Mouse (Mus musculus): ENCODE data around the gene Tprn. TPM values are rescaled to one million over a fixed set of nuclear protein-coding genes. Genes with fewer than 3 reads are reported as not detected.
A peak's percentile ranks its signal among the peaks of the same experiment; 100 is the strongest.

Gene Tprn
- polyA plus RNA-seq, 2 experiments, result 4.9 to 6.1 TPM

DNA sequence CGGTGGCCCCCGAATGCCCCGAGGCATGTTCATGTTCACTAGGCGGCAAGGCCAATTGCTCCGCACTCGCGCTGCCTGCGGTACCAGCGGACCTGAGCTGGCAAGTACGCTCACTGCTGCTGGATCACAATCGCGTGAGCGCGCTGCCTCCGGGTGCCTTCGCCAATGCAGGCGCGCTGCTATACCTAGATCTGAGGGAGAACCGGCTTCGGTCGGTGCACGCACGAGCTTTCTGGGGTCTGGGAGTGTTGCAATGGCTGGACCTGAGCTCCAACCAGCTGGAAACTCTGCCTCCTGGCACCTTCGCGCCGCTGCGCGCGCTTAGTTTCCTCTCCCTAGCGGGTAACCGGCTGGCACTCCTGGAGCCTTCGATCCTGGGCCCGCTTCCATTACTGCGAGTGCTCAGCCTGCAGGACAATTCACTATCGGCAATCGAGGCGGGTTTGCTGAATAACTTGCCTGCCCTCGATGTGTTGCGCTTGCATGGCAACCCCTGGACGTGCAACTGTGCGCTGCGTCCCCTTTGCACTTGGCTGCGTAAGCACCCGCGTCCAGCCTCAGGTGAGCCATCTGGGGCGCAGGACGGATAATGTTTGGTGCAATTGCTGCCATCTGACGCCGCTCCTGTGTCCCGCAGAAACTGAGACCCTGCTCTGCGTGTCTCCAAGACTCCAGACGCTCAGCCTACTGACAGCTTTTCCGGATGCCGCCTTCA is 27.8 kb downstream of the Tprn start:
- ATAC-seq (ENCODE audit: low FRiP score, low read depth), result no peak
- Histone ChIP-seq H3K4me2 (replicated peaks; ENCODE audit: low read depth, low read length, severe bottlenecking) (peak overlapping the region; percentile 28; the same call in 1 of the 2 replicates), H3K9ac (ENCODE audit: low read depth, low read length, severe bottlenecking) (no peak overlapping the region), H3K36me3 (ENCODE audit: control insufficient read depth, insufficient read depth, low read length) (peaks cover 10% of the 10 kb centered on the region), H3K4me1 (ENCODE audit: control insufficient read depth, insufficient read depth, low read length) (peaks cover 3% of the 10 kb centered on the region; the same call in 1 of the 2 replicates), H3K27me3 (ENCODE audit: control insufficient read depth, insufficient read depth, low read length) (peaks cover 58% of the 10 kb centered on the region), H3K27ac (replicated peaks; ENCODE audit: low read depth, low read length) (no peak overlapping the region), H3K4me3 (replicated peaks; ENCODE audit: low read length) (peak overlapping the region; percentile 18), H3K9me3 (ENCODE audit: control insufficient read depth, low read length) (no peaks in the 10 kb centered on the region)
- no peak for DNase-seq (ENCODE audit: low spot score)
- TF ChIP-seq POLR2A (IDR thresholded peaks at IDR 0.05; ENCODE audit: borderline replicate concordance, extremely low read depth, insufficient read depth, insufficient read length), result no peak
- 3% methylated on average over 54 of the region's 54 CpGs for WGBS

DNA sequence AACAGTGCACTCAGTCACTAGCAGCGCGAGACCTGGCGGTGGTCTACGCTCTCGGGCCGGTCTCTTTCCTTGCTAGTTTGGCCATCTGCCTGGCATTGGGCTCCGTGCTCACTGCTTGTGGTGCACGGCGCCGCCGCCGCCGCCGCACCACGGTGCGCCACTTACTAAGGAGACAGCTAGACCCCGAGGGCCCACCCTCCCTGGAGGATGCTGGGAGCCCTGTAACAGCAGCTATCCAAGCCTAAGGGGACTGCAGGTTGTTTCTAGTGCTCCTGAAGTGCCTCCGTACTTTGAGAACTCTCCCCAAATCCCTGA is 28.4 kb downstream of the Tprn start:
- Histone ChIP-seq H3K36me3 (ENCODE audit: control insufficient read depth, insufficient read depth, low read length) (peaks cover 5% of the 10 kb centered on the region), H3K4me3 (replicated peaks; ENCODE audit: low read length) (peak overlapping the region; percentile 18), H3K9ac (ENCODE audit: low read depth, low read length, severe bottlenecking) (no peak overlapping the region), H3K9me3 (ENCODE audit: control insufficient read depth, low read length) (no peaks in the 10 kb centered on the region), H3K4me2 (replicated peaks; ENCODE audit: low read depth, low read length, severe bottlenecking) (peak overlapping the region; percentile 28; the same call in 1 of the 2 replicates), H3K27ac (replicated peaks; ENCODE audit: low read depth, low read length) (no peak overlapping the region), H3K27me3 (ENCODE audit: control insufficient read depth, insufficient read depth, low read length) (peaks cover 58% of the 10 kb centered on the region), H3K4me1 (ENCODE audit: control insufficient read depth, insufficient read depth, low read length) (peaks cover 3% of the 10 kb centered on the region; the same call in 1 of the 2 replicates)
- under 1% methylated on average over 18 of the region's 18 CpGs for WGBS
- TF ChIP-seq POLR2A (IDR thresholded peaks at IDR 0.05; ENCODE audit: borderline replicate concordance, extremely low read depth, insufficient read depth, insufficient read length), result no peak
- ATAC-seq (ENCODE audit: low FRiP score, low read depth) (no peak), DNase-seq (ENCODE audit: low spot score) (no peak)

DNA sequence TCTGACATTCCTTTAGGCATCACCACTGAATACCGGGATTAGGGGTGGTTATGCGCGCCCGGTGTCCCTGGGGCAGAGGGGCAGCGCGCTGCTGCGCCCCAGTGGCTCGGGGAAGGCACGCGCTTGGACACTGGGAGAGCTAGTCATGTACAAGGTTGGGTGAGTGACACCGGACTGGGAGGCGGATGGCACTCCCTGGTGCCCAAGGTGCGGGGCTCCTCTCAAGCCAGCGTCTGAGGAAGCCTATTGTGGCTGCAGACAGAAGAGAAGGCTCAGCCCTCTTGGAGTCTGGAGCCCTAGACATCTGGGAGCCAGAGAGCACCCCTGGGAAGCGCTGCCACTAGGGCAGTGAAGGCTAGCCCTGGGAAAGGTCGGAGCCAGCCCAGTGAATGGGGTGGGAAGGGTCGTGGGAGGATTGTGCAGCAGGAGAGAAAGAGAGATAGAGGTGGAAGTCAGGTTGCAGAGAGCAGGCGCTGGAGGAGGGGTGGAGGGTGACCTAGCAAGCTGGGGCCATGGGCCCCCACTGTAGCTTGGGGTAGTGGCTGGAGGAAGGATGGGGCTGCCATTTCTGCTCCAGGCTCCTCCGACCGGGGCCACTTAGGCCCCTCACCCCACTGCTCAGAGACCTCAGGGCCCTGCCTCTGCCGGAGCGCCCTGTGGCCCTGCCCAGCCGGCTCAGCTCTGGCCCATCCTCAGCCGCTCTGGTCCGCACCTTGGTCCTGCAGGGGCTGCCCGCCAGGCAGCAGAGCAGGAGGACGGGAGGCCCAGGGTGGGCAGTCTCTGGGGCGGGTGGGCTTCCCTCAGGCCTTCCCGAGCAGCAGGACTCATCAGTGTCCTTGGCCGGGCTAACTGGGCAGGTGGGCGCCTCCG is 29.0 kb downstream of the Tprn start:
- H3K4me2 ChIP-seq (replicated peaks; ENCODE audit: low read depth, low read length, severe bottlenecking), result peak overlapping the region; percentile 44
- no peak for TF ChIP-seq POLR2A (IDR thresholded peaks at IDR 0.05; ENCODE audit: borderline replicate concordance, extremely low read depth, insufficient read depth, insufficient read length)

DNA sequence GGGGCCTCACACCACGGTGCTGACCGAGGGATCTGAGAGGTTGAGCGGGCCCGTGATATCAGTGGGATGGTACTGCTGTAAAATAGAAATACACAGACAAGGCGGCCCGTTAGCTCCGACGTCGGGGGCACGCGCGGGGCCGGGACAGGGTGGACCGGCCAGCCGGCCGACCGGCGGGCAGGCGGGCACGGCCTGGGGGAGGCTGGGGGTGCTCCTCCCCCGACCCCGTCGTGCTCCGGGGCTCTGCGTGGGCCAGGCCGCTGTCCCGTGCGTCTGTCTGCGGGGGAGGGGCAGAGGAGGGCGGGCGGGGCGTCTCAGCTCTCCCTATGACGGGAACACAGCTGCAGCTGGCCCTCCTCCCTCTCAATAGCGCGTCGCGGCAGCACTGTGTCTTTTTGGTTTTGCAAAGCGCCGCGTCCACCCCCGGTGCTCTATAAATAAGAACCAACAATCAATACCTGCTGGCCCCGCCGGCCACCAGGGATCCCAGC is 29.7 kb downstream of the Tprn start:
- DNase-seq (ENCODE audit: low spot score), result no peak
- H3K4me3 ChIP-seq (replicated peaks; ENCODE audit: low read length), result peak overlapping the region; percentile 32
- peak overlapping the region; percentile 44 for H3K4me2 ChIP-seq (replicated peaks; ENCODE audit: low read depth, low read length, severe bottlenecking)
- H3K27ac ChIP-seq (replicated peaks; ENCODE audit: low read depth, low read length), result no peak overlapping the region
- H3K27me3 ChIP-seq (ENCODE audit: control insufficient read depth, insufficient read depth, low read length), result peaks cover 58% of the 10 kb centered on the region
- peak overlapping the region; percentile 12; the same call in 1 of the 2 replicates for H3K9ac ChIP-seq (ENCODE audit: low read depth, low read length, severe bottlenecking)
- TF ChIP-seq POLR2A (IDR thresholded peaks at IDR 0.05; ENCODE audit: borderline replicate concordance, extremely low read depth, insufficient read depth, insufficient read length), result no peak
- WGBS, result 7% methylated on average over 32 of the region's 43 CpGs
- no peaks in the 10 kb centered on the region for H3K9me3 ChIP-seq (ENCODE audit: control insufficient read depth, low read length)
- no peaks in the 10 kb centered on the region for H3K36me3 ChIP-seq (ENCODE audit: control insufficient read depth, insufficient read depth, low read length)
- ATAC-seq (ENCODE audit: low FRiP score, low read depth), result peak; percentile 32; the same call in 1 of the 2 replicates
- peaks cover 3% of the 10 kb centered on the region; the same call in 1 of the 2 replicates for H3K4me1 ChIP-seq (ENCODE audit: control insufficient read depth, insufficient read depth, low read length)

More for the DNA sequence above, 29.0 kb downstream of the Tprn start:
- Histone ChIP-seq H3K27me3 (ENCODE audit: control insufficient read depth, insufficient read depth, low read length) (peaks cover 58% of the 10 kb centered on the region), H3K4me3 (replicated peaks; ENCODE audit: low read length) (peak overlapping the region; percentile 32), H3K4me1 (ENCODE audit: control insufficient read depth, insufficient read depth, low read length) (peaks cover 3% of the 10 kb centered on the region; the same call in 1 of the 2 replicates), H3K9ac (ENCODE audit: low read depth, low read length, severe bottlenecking) (0 out of 2 replicates have a peak overlapping the region, but pooled peaks have one; percentile 12), H3K27ac (replicated peaks; ENCODE audit: low read depth, low read length) (no peak overlapping the region), H3K9me3 (ENCODE audit: control insufficient read depth, low read length) (no peaks in the 10 kb centered on the region), H3K36me3 (ENCODE audit: control insufficient read depth, insufficient read depth, low read length) (no peaks in the 10 kb centered on the region)
- DNase-seq (ENCODE audit: low spot score) (no peak), ATAC-seq (ENCODE audit: low FRiP score, low read depth) (no peak)
- 6% methylated on average over 26 of the region's 32 CpGs for WGBS

DNA sequence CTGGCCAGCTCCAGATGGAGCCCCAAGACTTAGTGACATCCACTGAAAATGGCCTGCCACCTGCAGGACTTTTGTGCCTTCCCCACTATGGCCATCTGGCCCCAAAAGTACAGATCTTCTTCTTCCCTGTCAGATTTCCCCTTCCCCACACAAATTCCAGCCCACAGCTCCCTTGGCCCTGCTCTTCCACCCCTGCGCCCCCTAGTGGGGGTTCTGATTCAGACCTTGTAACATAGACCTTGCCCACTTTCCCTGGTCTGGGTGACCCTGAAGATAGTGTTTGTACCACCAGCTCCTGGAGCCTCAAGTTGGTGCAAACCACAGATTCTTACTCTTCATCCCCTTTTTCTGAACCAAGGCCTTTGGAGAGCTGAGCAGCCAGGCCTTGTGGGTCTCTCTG is 30.4 kb downstream of the Tprn start:
- Histone ChIP-seq H3K27me3 (ENCODE audit: control insufficient read depth, insufficient read depth, low read length) (peaks cover 56% of the 10 kb centered on the region), H3K9ac (ENCODE audit: low read depth, low read length, severe bottlenecking) (no peak overlapping the region), H3K4me3 (replicated peaks; ENCODE audit: low read length) (no peak overlapping the region), H3K27ac (replicated peaks; ENCODE audit: low read depth, low read length) (no peak overlapping the region), H3K4me1 (ENCODE audit: control insufficient read depth, insufficient read depth, low read length) (peaks cover 3% of the 10 kb centered on the region; the same call in 1 of the 2 replicates), H3K36me3 (ENCODE audit: control insufficient read depth, insufficient read depth, low read length) (no peaks in the 10 kb centered on the region), H3K4me2 (replicated peaks; ENCODE audit: low read depth, low read length, severe bottlenecking) (peak overlapping the region; percentile 44; the same call in 1 of the 2 replicates), H3K9me3 (ENCODE audit: control insufficient read depth, low read length) (no peaks in the 10 kb centered on the region)
- TF ChIP-seq POLR2A (IDR thresholded peaks at IDR 0.05; ENCODE audit: borderline replicate concordance, extremely low read depth, insufficient read depth, insufficient read length), result no peak
- WGBS, result 8% methylated on average over 1 of the region's 1 CpGs
- peak; percentile 66 for DNase-seq (ENCODE audit: low spot score)
- ATAC-seq (ENCODE audit: low FRiP score, low read depth), result peak; percentile 41; the same call in 1 of the 2 replicates
